Mouse (Mus musculus) hindbrain, postnatal 0 days (tissue): ENCODE results near the gene Galr2. TPM values are rescaled to one million over a fixed set of nuclear protein-coding genes. Genes with fewer than 3 reads are reported as not detected.
A peak's percentile ranks its signal among the peaks of the same experiment; 100 is the strongest.

Experiments used
- ATAC-seq: fragments of 200-750 bp; cut with Nextera tagmentation; 2 replicates; pipeline ENCODE4 v1.8.0; 2017; ENCODE audit warnings: mild to moderate bottlenecking, moderate TSS enrichment, moderate library complexity
- DNase-seq: peaks from one replicate; pipeline ENCODE4 v3.0.0-alpha.2; 2015; ENCODE audit warnings: low spot score
- H3K27ac ChIP-seq: fragments of 300-500 bp; sonication (generic); 2 replicates; pipeline ENCODE4 v1.5.1; 2014; ENCODE audit warnings: mild to moderate bottlenecking
- H3K27me3 ChIP-seq: fragments of 300-500 bp; sonication (generic); 2 replicates; pipeline ENCODE4 v1.6.1; 2014; ENCODE audit warnings: low read length, mixed read lengths; ENCODE audit not compliant: insufficient read depth
- H3K36me3 ChIP-seq: fragments of 300-500 bp; sonication (generic); 2 replicates; pipeline ENCODE4 v1.6.1; 2014; ENCODE audit warnings: low read length, mixed read lengths; ENCODE audit not compliant: insufficient read depth
- H3K4me1 ChIP-seq: fragments of 300-500 bp; sonication (generic); 2 replicates; pipeline ENCODE4 v1.6.1; 2014; ENCODE audit warnings: antibody characterized with exemption, low read length, mixed read lengths; ENCODE audit not compliant: insufficient read depth
- H3K4me2 ChIP-seq: fragments of 300-500 bp; sonication (generic); 2 replicates; pipeline ENCODE4 v1.6.1; 2014; ENCODE audit warnings: low read depth, mild to moderate bottlenecking, low read length, moderate library complexity, mixed read lengths
- H3K4me3 ChIP-seq: fragments of 300-500 bp; sonication (generic); 2 replicates; pipeline ENCODE4 v1.5.1; 2014; ENCODE audit warnings: low read length
- H3K9ac ChIP-seq: fragments of 300-500 bp; sonication (generic); replicated peaks from 2 replicates; pipeline ENCODE4 v1.6.1; 2014; ENCODE audit warnings: mild to moderate bottlenecking, low read length, moderate library complexity, mixed read lengths
- H3K9me3 ChIP-seq: fragments of 300-500 bp; sonication (generic); 2 replicates; pipeline ENCODE4 v1.6.1; 2016; ENCODE audit warnings: low read length, mixed read lengths
- CTCF ChIP-seq: IDR thresholded peaks from 2 replicates; pipeline ENCODE4 v1.5.1; 2016; ENCODE audit warnings: antibody characterized with exemption, control low read depth, low read depth
- WGBS: fragments of 180-500 bp; shearing (Covaris S2); extraction: QIAGEN DNeasy Blood & Tissue Kit; methylation state at CpG from one replicate; pipeline ENCODE4 v1.1.7; 2014; 5-methylcytosine and 5-hydroxymethylcytosine counted together
- polyA plus RNA-seq: library from polyadenylated mRNA; unstranded; fragments of >200 nt; fragmentation: Nextera tagmentation; extraction: Ambion mirVana; gene quantifications from 2 replicates; pipeline ENCODE4 v1.2.1, GENCODE M21; 2015
- total RNA-seq: library from RNA; depleted of rRNA; stranded (reverse); fragments of >200 nt; gene quantifications from 2 replicates; pipeline ENCODE4 v1.2.3, GENCODE M21; 2014

Gene Galr2
- total and polyA plus RNA-seq, 2 experiments from 2014 or later: 0.44 TPM; not detected in 1

GRCm38 (mm10) chr11:116312359-116312758 is 31.6 kb downstream of the Galr2 start:
- Histone ChIP-seq H3K4me2 (no peak overlapping the region), H3K9me3 (no peaks in the 10 kb centered on the region), H3K4me3 (no peak overlapping the region), H3K27ac (no peak overlapping the region), H3K4me1 (no peaks in the 10 kb centered on the region), H3K27me3 (no peaks in the 10 kb centered on the region), H3K36me3 (no peaks in the 10 kb centered on the region), H3K9ac (no peak overlapping the region)
- DNase-seq: no peak
- no peak for TF ChIP-seq CTCF
- no peak for ATAC-seq
- 58% methylated on average over 8 of the region's 8 CpGs for WGBS

GRCm38 (mm10) chr11:116318719-116319659 is 38.2 kb downstream of the Galr2 start:
- peak overlapping the region; percentile 32 for H3K4me3 ChIP-seq
- DNase-seq (peak; percentile 84), ATAC-seq (peak; percentile 86; the same call in 1 of the 2 replicates)
- no peaks in the 10 kb centered on the region for H3K36me3 ChIP-seq
- peaks cover 6% of the 10 kb centered on the region; the same call in 1 of the 2 replicates for H3K4me1 ChIP-seq
- no peaks in the 10 kb centered on the region for H3K27me3 ChIP-seq
- H3K27ac ChIP-seq: no peak overlapping the region
- peak overlapping the region; percentile 76 for H3K4me2 ChIP-seq
- WGBS: 2% methylated on average over 40 of the region's 41 CpGs
- no peaks in the 10 kb centered on the region for H3K9me3 ChIP-seq
- peak overlapping the region; percentile 33 for H3K9ac ChIP-seq
- peak; percentile 98 for TF ChIP-seq CTCF

- H3K27ac ChIP-seq: no peak overlapping the region
- H3K9me3 ChIP-seq: no peaks in the 10 kb centered on the region
- H3K27me3 ChIP-seq: no peaks in the 10 kb centered on the region
- DNase-seq (no peak), ATAC-seq (no peak)
- H3K4me1 ChIP-seq: peaks cover 9% of the 10 kb centered on the region
- H3K4me3 ChIP-seq: no peak overlapping the region
- WGBS: 78% methylated on average over 7 of the region's 7 CpGs
- no peak for TF ChIP-seq CTCF
- H3K9ac ChIP-seq: no peak overlapping the region
- H3K4me2 ChIP-seq: no peak overlapping the region
- H3K36me3 ChIP-seq: no peaks in the 10 kb centered on the region
Observed at GRCm38 (mm10) chr11:116326963-116327603, 46.3 kb downstream of the Galr2 start.

- Histone ChIP-seq H3K27me3 (no peaks in the 10 kb centered on the region), H3K4me2 (no peak overlapping the region), H3K27ac (peak overlapping the region; percentile 79), H3K9ac (peak overlapping the region; percentile 28; the same call in 1 of the 2 replicates), H3K4me3 (no peak overlapping the region), H3K36me3 (no peaks in the 10 kb centered on the region), H3K9me3 (no peaks in the 10 kb centered on the region), H3K4me1 (peaks cover 14% of the 10 kb centered on the region)
- TF ChIP-seq CTCF: no peak
- DNase-seq (peak; percentile 81), ATAC-seq (peak; percentile 64)
- 19% methylated on average over 18 of the region's 18 CpGs for WGBS
Observed at GRCm38 (mm10) chr11:116329314-116330210, 48.8 kb downstream of the Galr2 start.

- no peak for ATAC-seq
- no peak overlapping the region for H3K4me3 ChIP-seq
- peak overlapping the region; percentile 79 for H3K27ac ChIP-seq
- no peak overlapping the region for H3K4me2 ChIP-seq
- peak; percentile 28 for DNase-seq
- H3K27me3 ChIP-seq: no peaks in the 10 kb centered on the region
- no peak for TF ChIP-seq CTCF
- peaks cover 20% of the 10 kb centered on the region for H3K4me1 ChIP-seq
- no peaks in the 10 kb centered on the region for H3K36me3 ChIP-seq
- WGBS: 32% methylated on average over 7 of the region's 7 CpGs
- no peaks in the 10 kb centered on the region for H3K9me3 ChIP-seq
- peak overlapping the region; percentile 28; the same call in 1 of the 2 replicates for H3K9ac ChIP-seq
Observed at GRCm38 (mm10) chr11:116330211-116330518, 49.4 kb downstream of the Galr2 start.

- no peaks in the 10 kb centered on the region for H3K27me3 ChIP-seq
- TF ChIP-seq CTCF: no peak
- no peak overlapping the region for H3K27ac ChIP-seq
- whole genome bisulfite sequencing: 16% methylated on average over 19 of the region's 19 CpGs
- no peak overlapping the region for H3K4me3 ChIP-seq
- peak; percentile 46 for ATAC-seq
- H3K9me3 ChIP-seq: no peaks in the 10 kb centered on the region
- peak; percentile 62 for DNase-seq
- 0 out of 2 replicates have a peak overlapping the region, but pooled peaks have one; percentile 13 for H3K9ac ChIP-seq
- H3K4me2 ChIP-seq: 0 out of 2 replicates have a peak overlapping the region, but pooled peaks have one; percentile 10
- peaks cover 32% of the 10 kb centered on the region for H3K4me1 ChIP-seq
- no peaks in the 10 kb centered on the region for H3K36me3 ChIP-seq
Observed at GRCm38 (mm10) chr11:116332232-116332982, 51.7 kb downstream of the Galr2 start.
